Mouse (Mus musculus) left cerebral cortex, postnatal 14 days (tissue): Measurements from ENCODE around the gene 9130019O22Rik. TPM values are rescaled to one million over a fixed set of nuclear protein-coding genes. Genes with fewer than 3 reads are reported as not detected.
"Not testable (repeated sequence)": the region's sequence is repeated elsewhere in the genome, so short reads cannot be mapped to it uniquely, and the experiment has no call there.

Experiments
- DNase-seq, 2 experiments: peaks; one replicate each; pipeline ENCODE4 v3.0.0; 2021 to 2022; ENCODE audit warnings: low spot score in 2 of 2, mixed read lengths in 1 of 2
- intact Hi-C: fragments of 180-260 bp; cut with DNase I; formaldehyde crosslinking; loops from one replicate; pipeline ENCODE4 v1.15.1; 2025
- total RNA-seq, 2 experiments: library from RNA; stranded (reverse); gene quantifications; 2 replicates each; pipeline ENCODE4 v1.2.3; 2021

Gene 9130019O22Rik
- total RNA-seq, 2 experiments from 2014 or later = 2.7 to 2.8 TPM

- intact Hi-C loops = no loop called here
- DNase-seq = no peak
Measured at GRCm38 (mm10) chr7:127344371-127344770, 42.6 kb downstream of the 9130019O22Rik start.

GRCm38 (mm10) chr7:127343351-127344019 is 43.5 kb downstream of the 9130019O22Rik start:
- intact Hi-C loops = no loop called here
- DNase-seq = no peak

- DNase-seq = no peak
- intact Hi-C loops = no loop called here
Measured at GRCm38 (mm10) chr7:127342888-127343287, 44.1 kb downstream of the 9130019O22Rik start.

GRCm38 (mm10) chr7:127342332-127342731 is 44.6 kb downstream of the 9130019O22Rik start:
- peak in 1 of 2 experiments; percentile 59 for DNase-seq
- intact Hi-C loops = no loop called here

- intact Hi-C loops = not testable (repeated sequence)
Measured at GRCm38 (mm10) chr7:127341861-127342260, 45.1 kb downstream of the 9130019O22Rik start.

GRCm38 (mm10) chr7:127341356-127341755 is 45.6 kb downstream of the 9130019O22Rik start:
- intact Hi-C loops = no loop called here
- DNase-seq = no peak

More at GRCm38 (mm10) chr7:127341861-127342260, 45.1 kb downstream of the 9130019O22Rik start:
- DNase-seq = not testable (repeated sequence)

GRCm38 (mm10) chr7:127337636-127338035 is 49.3 kb downstream of the 9130019O22Rik start:
- DNase-seq = no peak
- intact Hi-C loops = no loop called here

GRCm38 (mm10) chr7:127335604-127336003 is 51.4 kb downstream of the 9130019O22Rik start:
- intact Hi-C loops = no loop called here
- no peak for DNase-seq

- intact Hi-C loops = no loop called here
- DNase-seq = no peak
Measured at GRCm38 (mm10) chr7:127333240-127333639, 53.7 kb downstream of the 9130019O22Rik start.

Other genes starting within 250 kb of the 9130019O22Rik start
- gene Spn, start 249.3 kb downstream of the 9130019O22Rik start, total RNA-seq = under 1 TPM in 1 of 2 experiments, not detected in 1; 0.11 TPM
- gene Cd2bp2, start 191.1 kb downstream of the 9130019O22Rik start, total RNA-seq = 10 to 100 TPM; 73.9 to 84.5 TPM
- gene Tbc1d10b, start 178.7 kb downstream of the 9130019O22Rik start, total RNA-seq = 10 to 100 TPM; 82.8 to 83.9 TPM
- 1 to 10 TPM; 1.7 to 4.2 TPM for gene Mylpf, start 178.3 kb downstream of the 9130019O22Rik start, total RNA-seq
- 10 to 100 TPM; 17.7 to 19.2 TPM for gene Zfp553, start 154.1 kb downstream of the 9130019O22Rik start, total RNA-seq
- gene Sept1, start 154.0 kb downstream of the 9130019O22Rik start, total RNA-seq = 1 to 10 TPM; 5.9 to 6.3 TPM
- 10 to 100 TPM; 62.0 to 63.9 TPM for gene Zfp771, start 142.9 kb downstream of the 9130019O22Rik start, total RNA-seq
- 10 to 100 TPM; 32.1 to 38.3 TPM for gene Dctpp1, start 126.5 kb downstream of the 9130019O22Rik start, total RNA-seq
- gene Sephs2, start 113.1 kb downstream of the 9130019O22Rik start, total RNA-seq = 10 to 100 TPM; 45.9 to 50.3 TPM
- under 1 TPM; 0.59 to 0.72 TPM for gene Itgal, start 90.9 kb downstream of the 9130019O22Rik start, total RNA-seq
- gene Zfp768, start 41.6 kb downstream of the 9130019O22Rik start, total RNA-seq = 10 to 100 TPM; 10.9 to 13.0 TPM
- gene Zfp747, start 11.1 kb downstream of the 9130019O22Rik start, total RNA-seq = 1 to 10 TPM; 5.4 to 7.8 TPM
- 1 to 10 TPM; 6.2 to 6.8 TPM for gene E430018J23Rik, start 6.5 kb upstream of the 9130019O22Rik start, total RNA-seq
- 1 to 10 TPM; 2.9 to 4.1 TPM for gene Zfp764, start 19.7 kb upstream of the 9130019O22Rik start, total RNA-seq
- 10 to 100 TPM; 11.4 to 11.7 TPM for gene Zfp688, start 34.9 kb upstream of the 9130019O22Rik start, total RNA-seq
- gene Zfp689, start 62.0 kb upstream of the 9130019O22Rik start, total RNA-seq = 1 to 10 TPM; 5.4 to 7.9 TPM
- gene Prr14, start 72.4 kb upstream of the 9130019O22Rik start, total RNA-seq = 10 to 100 TPM; 27.2 to 32.5 TPM
- gene Fbrs, start 92.0 kb upstream of the 9130019O22Rik start, total RNA-seq = 10 to 100 TPM; 52.9 to 66.0 TPM
- gene Srcap, start 124.8 kb upstream of the 9130019O22Rik start, total RNA-seq = 100 to 1,000 TPM; 112 to 114 TPM
- gene Gm42715, start 132.4 kb upstream of the 9130019O22Rik start, total RNA-seq = 10 to 100 TPM in 1 of 2 experiments, 1 to 10 TPM in 1; 10.0 to 14.0 TPM
- 1 to 10 TPM; 2.3 to 3.2 TPM for gene Tmem265, start 174.2 kb upstream of the 9130019O22Rik start, total RNA-seq
- 10 to 100 TPM; 71.5 to 75.9 TPM for gene Phkg2, start 186.2 kb upstream of the 9130019O22Rik start, total RNA-seq
- 10 to 100 TPM in 1 of 2 experiments, 1 to 10 TPM in 1; 9.5 to 11.3 TPM for gene Ccdc189, start 201.4 kb upstream of the 9130019O22Rik start, total RNA-seq
- 10 to 100 TPM; 69.5 to 74.7 TPM for gene Rnf40, start 201.6 kb upstream of the 9130019O22Rik start, total RNA-seq
- gene Zfp629, start 228.6 kb upstream of the 9130019O22Rik start, total RNA-seq = 10 to 100 TPM; 24.1 to 25.7 TPM